Mouse (Mus musculus) testis, adult 2 months (tissue): ENCODE data around the gene Tmem132b. TPM values are rescaled to one million over a fixed set of nuclear protein-coding genes. Genes with fewer than 3 reads are reported as not detected.
A peak's percentile ranks its signal among the peaks of the same experiment; 100 is the strongest.

ENCODE experiments used
- H3K27ac ChIP-seq: fragments of 200-500 bp; 2 replicates; pipeline ENCODE4 v1.5.1; 2012; ENCODE audit warnings: low read depth, low read length; ENCODE audit not compliant: control insufficient read depth, insufficient read depth
- H3K27me3 ChIP-seq: fragments of 200-500 bp; 2 replicates; pipeline ENCODE4 v1.6.1; 2012; ENCODE audit warnings: mild to moderate bottlenecking, low read length, moderate library complexity; ENCODE audit not compliant: control insufficient read depth, insufficient read depth
- H3K36me3 ChIP-seq: fragments of 200-500 bp; 2 replicates; pipeline ENCODE4 v1.6.1; 2012; ENCODE audit warnings: mild to moderate bottlenecking, low read length; ENCODE audit not compliant: control insufficient read depth, insufficient read depth
- H3K4me1 ChIP-seq: fragments of 200-500 bp; 2 replicates; pipeline ENCODE4 v1.6.1; 2012; ENCODE audit warnings: low read length; ENCODE audit not compliant: control insufficient read depth, insufficient read depth
- H3K4me3 ChIP-seq: fragments of 200-500 bp; 2 replicates; pipeline ENCODE4 v1.5.1; 2012; ENCODE audit warnings: low read depth, mild to moderate bottlenecking, low read length, moderate library complexity, mixed read lengths; ENCODE audit not compliant: control insufficient read depth
- CTCF ChIP-seq: fragments of 200-500 bp; IDR thresholded peaks from 2 replicates; pipeline ENCODE4 v1.5.1; 2012; ENCODE audit warnings: low read depth, mild to moderate bottlenecking, inconsistent platforms, low read length, moderate library complexity; ENCODE audit not compliant: control insufficient read depth, insufficient read depth, insufficient replicate concordance
- POLR2A ChIP-seq: fragments of 200-500 bp; IDR thresholded peaks from 2 replicates; pipeline ENCODE4 v1.6.1; 2012; ENCODE audit warnings: low read depth, mild to moderate bottlenecking, inconsistent platforms, low read length, moderate library complexity; ENCODE audit not compliant: control insufficient read depth
- polyA plus RNA-seq: library from polyadenylated mRNA; depleted of rRNA; stranded (reverse); fragments of >200 nt; gene quantifications from 2 replicates; pipeline ENCODE4 v1.2.3, GENCODE M21; 2012

The Tmem132b gene
- polyA plus RNA-seq, 1 experiment, result 0.09 TPM

DNA sequence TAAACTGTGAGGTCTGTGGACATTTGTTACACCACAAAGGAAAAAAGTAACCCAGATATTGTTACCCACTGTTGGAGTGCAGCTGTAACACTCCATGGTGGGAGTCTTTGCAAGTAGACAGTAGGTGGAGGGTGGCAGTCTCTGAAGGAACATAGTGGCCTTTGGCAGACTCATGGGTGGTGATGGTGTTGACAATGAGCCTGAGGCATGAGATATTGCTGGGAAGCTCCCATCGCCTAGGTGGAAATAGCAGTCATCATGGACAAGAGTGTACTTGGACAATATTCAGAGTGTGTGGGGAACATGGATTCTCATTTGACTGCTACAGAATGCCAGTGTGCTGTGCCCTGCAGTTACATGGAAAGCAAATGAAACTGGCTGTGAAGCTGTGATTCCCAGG is 248.8 kb downstream of the Tmem132b start:
- Histone ChIP-seq H3K27me3 (no peaks in the 10 kb centered on the region), H3K27ac (no peak overlapping the region), H3K4me3 (no peak overlapping the region), H3K4me1 (peaks cover 2% of the 10 kb centered on the region; the same call in 1 of the 2 replicates), H3K36me3 (no peaks in the 10 kb centered on the region)
- TF ChIP-seq CTCF (no peak), POLR2A (no peak)

DNA sequence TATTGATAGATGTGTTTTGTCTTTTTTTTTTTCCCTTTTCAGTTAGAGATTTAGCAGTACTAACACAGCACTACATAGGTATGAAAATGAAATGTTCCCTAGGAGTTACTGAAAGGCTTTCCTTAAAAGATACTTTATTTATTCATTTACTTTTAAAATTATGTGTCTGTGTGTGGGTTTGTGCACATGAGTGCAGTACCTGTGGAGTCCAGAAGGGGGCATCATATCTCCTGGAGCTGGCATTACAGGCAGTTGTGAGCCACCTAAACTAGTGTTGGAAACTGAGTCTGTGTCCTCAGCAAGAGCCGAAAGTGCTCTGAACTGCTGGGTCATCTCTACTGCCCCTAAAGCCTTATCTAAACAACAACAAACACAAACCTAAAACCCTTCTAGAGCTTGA is 261.1 kb downstream of the Tmem132b start:
- no peak for TF ChIP-seq POLR2A
- peak; percentile 28; the same call in 1 of the 2 replicates for TF ChIP-seq CTCF
- Histone ChIP-seq H3K4me3 (no peak overlapping the region), H3K27me3 (no peaks in the 10 kb centered on the region), H3K4me1 (no peaks in the 10 kb centered on the region), H3K27ac (no peak overlapping the region), H3K36me3 (no peaks in the 10 kb centered on the region)

DNA sequence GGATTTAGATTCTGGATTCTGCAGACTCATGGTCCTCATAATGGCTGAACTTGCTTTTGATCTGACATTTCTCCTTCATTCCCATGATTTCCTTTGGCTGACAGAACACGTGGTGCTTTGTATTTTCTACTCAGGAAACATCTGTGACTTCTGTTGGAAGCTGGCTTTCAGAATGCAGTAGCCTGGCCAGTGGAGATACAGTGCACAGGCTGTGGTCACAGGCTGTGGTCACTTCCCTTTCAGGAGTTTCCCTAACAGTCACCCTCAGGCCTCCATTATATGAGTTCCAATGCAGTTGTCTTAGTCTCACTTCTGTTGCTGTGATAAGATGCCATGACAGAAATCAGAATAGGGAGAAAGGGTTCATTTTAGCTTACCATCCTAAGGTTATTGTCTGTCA is 262.7 kb downstream of the Tmem132b start:
- no peak overlapping the region for H3K27ac ChIP-seq
- no peaks in the 10 kb centered on the region for H3K36me3 ChIP-seq
- no peaks in the 10 kb centered on the region for H3K27me3 ChIP-seq
- H3K4me1 ChIP-seq, result no peaks in the 10 kb centered on the region
- no peak for TF ChIP-seq POLR2A
- TF ChIP-seq CTCF, result no peak
- H3K4me3 ChIP-seq, result no peak overlapping the region

- Histone ChIP-seq H3K4me1 (peaks cover 8% of the 10 kb centered on the region), H3K27me3 (no peaks in the 10 kb centered on the region), H3K4me3 (no peak overlapping the region), H3K27ac (no peak overlapping the region), H3K36me3 (no peaks in the 10 kb centered on the region)
- no peak for TF ChIP-seq POLR2A
- no peak for TF ChIP-seq CTCF
Measured at GRCm38 (mm10) chr5:125799622-125800021, 268.0 kb downstream of the Tmem132b start.

- H3K4me1 ChIP-seq, result peaks cover 8% of the 10 kb centered on the region
- H3K4me3 ChIP-seq, result no peak overlapping the region
- H3K36me3 ChIP-seq, result no peaks in the 10 kb centered on the region
- TF ChIP-seq CTCF (peak; percentile 78; the same call in 1 of the 2 replicates), POLR2A (no peak)
- H3K27me3 ChIP-seq, result no peaks in the 10 kb centered on the region
- no peak overlapping the region for H3K27ac ChIP-seq
Measured at GRCm38 (mm10) chr5:125800025-125800424, 268.5 kb downstream of the Tmem132b start.

- H3K4me3 ChIP-seq, result no peak overlapping the region
Measured at GRCm38 (mm10) chr5:125802801-125803200, 271.2 kb downstream of the Tmem132b start.

GRCm38 (mm10) chr5:125805327-125805726 is 273.8 kb downstream of the Tmem132b start:
- Histone ChIP-seq H3K4me3 (no peak overlapping the region), H3K36me3 (no peaks in the 10 kb centered on the region)

More at GRCm38 (mm10) chr5:125802801-125803200, 271.2 kb downstream of the Tmem132b start:
- TF ChIP-seq CTCF (no peak), POLR2A (no peak)
- Histone ChIP-seq H3K27ac (no peak overlapping the region), H3K4me1 (peaks cover 8% of the 10 kb centered on the region), H3K27me3 (no peaks in the 10 kb centered on the region), H3K36me3 (no peaks in the 10 kb centered on the region)

DNA sequence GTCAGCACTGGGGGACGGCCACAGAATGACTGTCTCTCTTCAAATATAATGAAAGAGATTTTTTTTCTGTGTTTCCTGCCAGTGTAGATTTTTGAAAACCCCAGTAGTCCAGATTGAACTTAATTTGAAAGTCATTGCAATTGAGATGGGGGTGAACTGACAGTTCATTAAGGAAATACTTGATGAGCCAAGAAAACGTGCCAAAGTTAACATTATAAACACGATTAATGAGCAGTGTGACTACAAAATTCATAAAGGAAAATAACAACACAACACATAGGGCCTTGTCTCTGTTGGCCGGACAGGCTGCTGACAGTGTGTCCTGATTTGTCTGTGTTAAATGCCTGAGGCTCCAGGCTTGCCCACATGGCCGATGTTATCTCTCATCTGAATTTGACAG is 276.3 kb downstream of the Tmem132b start:
- Histone ChIP-seq H3K4me3 (no peak overlapping the region), H3K36me3 (no peaks in the 10 kb centered on the region), H3K27ac (no peak overlapping the region), H3K27me3 (no peaks in the 10 kb centered on the region), H3K4me1 (no peaks in the 10 kb centered on the region)
- TF ChIP-seq POLR2A (no peak), CTCF (no peak)

More at GRCm38 (mm10) chr5:125805327-125805726, 273.8 kb downstream of the Tmem132b start:
- TF ChIP-seq CTCF (no peak), POLR2A (no peak)
- H3K4me1 ChIP-seq, result no peaks in the 10 kb centered on the region; the same call in 1 of the 2 replicates
- H3K27me3 ChIP-seq, result no peaks in the 10 kb centered on the region
- no peak overlapping the region for H3K27ac ChIP-seq

- no peak overlapping the region for H3K27ac ChIP-seq
- H3K4me1 ChIP-seq, result no peaks in the 10 kb centered on the region
- no peaks in the 10 kb centered on the region for H3K36me3 ChIP-seq
- TF ChIP-seq CTCF (no peak), POLR2A (no peak)
- peak overlapping the region; percentile 64 for H3K4me3 ChIP-seq
- no peaks in the 10 kb centered on the region for H3K27me3 ChIP-seq
Measured at GRCm38 (mm10) chr5:125829342-125829741, 297.8 kb downstream of the Tmem132b start.
